Mouse (Mus musculus): ENCODE results near the gene Tor3a. TPM values are rescaled to one million over a fixed set of nuclear protein-coding genes. Genes with fewer than 3 reads are reported as not detected.

Tor3a gene
- polyA plus RNA-seq, 1 experiment: 26.9 TPM

DNA sequence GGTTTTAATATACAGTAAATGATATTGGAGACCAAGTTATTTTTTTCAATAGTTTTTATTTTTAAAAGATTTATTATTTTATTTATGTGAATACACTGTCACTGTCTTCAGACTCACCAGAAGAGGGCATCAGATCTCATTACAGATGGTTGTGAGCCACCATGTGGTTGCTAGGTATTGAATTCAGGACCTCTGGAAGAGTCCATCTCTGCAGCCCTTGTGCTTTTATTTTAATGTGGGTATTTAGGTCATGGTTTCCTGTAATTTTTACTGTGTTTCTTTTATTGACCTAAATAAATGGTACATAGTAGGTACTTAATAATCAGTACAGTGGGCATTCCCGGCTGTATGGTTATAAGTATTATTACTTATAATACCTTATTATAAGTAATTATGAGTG lies 59.4 kb downstream of the Tor3a start:
- H3K4me3 ChIP-seq (ENCODE audit: low read depth, low read length): no peak overlapping the region
- H3K9me3 ChIP-seq (replicated peaks; ENCODE audit: control insufficient read depth, insufficient read depth, low read length, poor library complexity, severe bottlenecking): no peaks in the 10 kb centered on the region; the same call in 1 of the 2 replicates
- TF ChIP-seq EP300 (IDR thresholded peaks at IDR 0.05; ENCODE audit: insufficient read depth, low read depth, low read length) (no peak), POLR2A (IDR thresholded peaks at IDR 0.05; ENCODE audit: insufficient read depth, low read length) (no peak), CTCF (IDR thresholded peaks at IDR 0.05; ENCODE audit: low read depth, low read length) (no peak)
- no peaks in the 10 kb centered on the region for H3K36me3 ChIP-seq (ENCODE audit: control insufficient read depth, insufficient read depth, low read length, poor library complexity, severe bottlenecking)
- H3K27ac ChIP-seq (ENCODE audit: insufficient read depth, low read length): peak overlapping the region; percentile 85; the same call in 1 of the 2 replicates
- H3K4me1 ChIP-seq (ENCODE audit: control insufficient read depth, insufficient read depth, low read length): peaks cover 2% of the 10 kb centered on the region
- H3K27me3 ChIP-seq (ENCODE audit: control insufficient read depth, insufficient read depth, low read length, poor library complexity, severe bottlenecking): no peaks in the 10 kb centered on the region
- H3K9ac ChIP-seq (ENCODE audit: low read depth, poor library complexity, severe bottlenecking): no peak overlapping the region

GRCm38 (mm10) chr1:156613855-156614530 lies 60.2 kb downstream of the Tor3a start:
- TF ChIP-seq CTCF (IDR thresholded peaks at IDR 0.05; ENCODE audit: low read depth, low read length) (no peak), EP300 (IDR thresholded peaks at IDR 0.05; ENCODE audit: insufficient read depth, low read depth, low read length) (peak; percentile 81), POLR2A (IDR thresholded peaks at IDR 0.05; ENCODE audit: insufficient read depth, low read length) (no peak)
- no peak overlapping the region for H3K9ac ChIP-seq (ENCODE audit: low read depth, poor library complexity, severe bottlenecking)
- H3K27ac ChIP-seq (ENCODE audit: insufficient read depth, low read length): peak overlapping the region; percentile 34
- no peaks in the 10 kb centered on the region for H3K27me3 ChIP-seq (ENCODE audit: control insufficient read depth, insufficient read depth, low read length, poor library complexity, severe bottlenecking)
- peaks cover 2% of the 10 kb centered on the region for H3K4me1 ChIP-seq (ENCODE audit: control insufficient read depth, insufficient read depth, low read length)
- no peaks in the 10 kb centered on the region for H3K36me3 ChIP-seq (ENCODE audit: control insufficient read depth, insufficient read depth, low read length, poor library complexity, severe bottlenecking)
- H3K4me3 ChIP-seq (ENCODE audit: low read depth, low read length): no peak overlapping the region
- H3K9me3 ChIP-seq (replicated peaks; ENCODE audit: control insufficient read depth, insufficient read depth, low read length, poor library complexity, severe bottlenecking): no peaks in the 10 kb centered on the region; the same call in 1 of the 2 replicates

GRCm38 (mm10) chr1:156610257-156610656 lies 63.9 kb downstream of the Tor3a start:
- Histone ChIP-seq H3K4me3 (ENCODE audit: low read depth, low read length) (no peak overlapping the region), H3K4me1 (ENCODE audit: control insufficient read depth, insufficient read depth, low read length) (peaks cover 3% of the 10 kb centered on the region), H3K9me3 (replicated peaks; ENCODE audit: control insufficient read depth, insufficient read depth, low read length, poor library complexity, severe bottlenecking) (no peaks in the 10 kb centered on the region; the same call in 1 of the 2 replicates), H3K36me3 (ENCODE audit: control insufficient read depth, insufficient read depth, low read length, poor library complexity, severe bottlenecking) (no peaks in the 10 kb centered on the region), H3K27me3 (ENCODE audit: control insufficient read depth, insufficient read depth, low read length, poor library complexity, severe bottlenecking) (no peaks in the 10 kb centered on the region), H3K9ac (ENCODE audit: low read depth, poor library complexity, severe bottlenecking) (no peak overlapping the region), H3K27ac (ENCODE audit: insufficient read depth, low read length) (no peak overlapping the region)
- no peak for TF ChIP-seq EP300 (IDR thresholded peaks at IDR 0.05; ENCODE audit: insufficient read depth, low read depth, low read length)
- no peak for TF ChIP-seq CTCF (IDR thresholded peaks at IDR 0.05; ENCODE audit: low read depth, low read length)
- no peak for TF ChIP-seq POLR2A (IDR thresholded peaks at IDR 0.05; ENCODE audit: insufficient read depth, low read length)

- Histone ChIP-seq H3K27ac (ENCODE audit: insufficient read depth, low read length) (no peak overlapping the region), H3K4me3 (ENCODE audit: low read depth, low read length) (no peak overlapping the region), H3K9me3 (replicated peaks; ENCODE audit: control insufficient read depth, insufficient read depth, low read length, poor library complexity, severe bottlenecking) (no peaks in the 10 kb centered on the region; the same call in 1 of the 2 replicates), H3K36me3 (ENCODE audit: control insufficient read depth, insufficient read depth, low read length, poor library complexity, severe bottlenecking) (no peaks in the 10 kb centered on the region), H3K9ac (ENCODE audit: low read depth, poor library complexity, severe bottlenecking) (no peak overlapping the region), H3K27me3 (ENCODE audit: control insufficient read depth, insufficient read depth, low read length, poor library complexity, severe bottlenecking) (no peaks in the 10 kb centered on the region), H3K4me1 (ENCODE audit: control insufficient read depth, insufficient read depth, low read length) (peaks cover 5% of the 10 kb centered on the region)
- TF ChIP-seq POLR2A (IDR thresholded peaks at IDR 0.05; ENCODE audit: insufficient read depth, low read length) (no peak), EP300 (IDR thresholded peaks at IDR 0.05; ENCODE audit: insufficient read depth, low read depth, low read length) (no peak)
Observed at GRCm38 (mm10) chr1:156608496-156608895, 65.7 kb downstream of the Tor3a start.

DNA sequence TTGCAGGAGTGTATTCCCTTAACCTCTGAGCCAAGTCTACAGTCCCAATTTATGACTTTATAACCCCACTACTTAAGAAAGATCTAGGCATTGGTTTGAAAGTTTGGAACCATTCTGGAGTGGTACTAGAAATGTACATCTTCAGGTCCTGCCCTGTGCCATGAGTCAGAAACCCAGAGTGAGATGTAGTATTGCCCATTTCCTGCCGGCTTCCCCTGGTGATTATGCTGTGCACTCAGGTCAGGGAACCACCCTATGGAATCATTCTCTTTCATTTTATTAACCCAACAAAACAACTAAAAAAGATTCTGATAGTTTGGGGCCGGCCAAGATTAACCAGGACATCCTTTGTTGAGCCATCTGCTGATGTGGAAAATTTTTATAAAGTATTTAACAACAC lies 68.2 kb downstream of the Tor3a start:
- no peak overlapping the region for H3K9ac ChIP-seq (ENCODE audit: low read depth, poor library complexity, severe bottlenecking)
- H3K4me1 ChIP-seq (ENCODE audit: control insufficient read depth, insufficient read depth, low read length): peaks cover 5% of the 10 kb centered on the region
- H3K27me3 ChIP-seq (ENCODE audit: control insufficient read depth, insufficient read depth, low read length, poor library complexity, severe bottlenecking): no peaks in the 10 kb centered on the region
- no peak overlapping the region for H3K4me3 ChIP-seq (ENCODE audit: low read depth, low read length)
- no peaks in the 10 kb centered on the region for H3K9me3 ChIP-seq (replicated peaks; ENCODE audit: control insufficient read depth, insufficient read depth, low read length, poor library complexity, severe bottlenecking)
- H3K27ac ChIP-seq (ENCODE audit: insufficient read depth, low read length): no peak overlapping the region
- TF ChIP-seq EP300 (IDR thresholded peaks at IDR 0.05; ENCODE audit: insufficient read depth, low read depth, low read length) (no peak), CTCF (IDR thresholded peaks at IDR 0.05; ENCODE audit: low read depth, low read length) (no peak), POLR2A (IDR thresholded peaks at IDR 0.05; ENCODE audit: insufficient read depth, low read length) (no peak)
- H3K36me3 ChIP-seq (ENCODE audit: control insufficient read depth, insufficient read depth, low read length, poor library complexity, severe bottlenecking): no peaks in the 10 kb centered on the region

DNA sequence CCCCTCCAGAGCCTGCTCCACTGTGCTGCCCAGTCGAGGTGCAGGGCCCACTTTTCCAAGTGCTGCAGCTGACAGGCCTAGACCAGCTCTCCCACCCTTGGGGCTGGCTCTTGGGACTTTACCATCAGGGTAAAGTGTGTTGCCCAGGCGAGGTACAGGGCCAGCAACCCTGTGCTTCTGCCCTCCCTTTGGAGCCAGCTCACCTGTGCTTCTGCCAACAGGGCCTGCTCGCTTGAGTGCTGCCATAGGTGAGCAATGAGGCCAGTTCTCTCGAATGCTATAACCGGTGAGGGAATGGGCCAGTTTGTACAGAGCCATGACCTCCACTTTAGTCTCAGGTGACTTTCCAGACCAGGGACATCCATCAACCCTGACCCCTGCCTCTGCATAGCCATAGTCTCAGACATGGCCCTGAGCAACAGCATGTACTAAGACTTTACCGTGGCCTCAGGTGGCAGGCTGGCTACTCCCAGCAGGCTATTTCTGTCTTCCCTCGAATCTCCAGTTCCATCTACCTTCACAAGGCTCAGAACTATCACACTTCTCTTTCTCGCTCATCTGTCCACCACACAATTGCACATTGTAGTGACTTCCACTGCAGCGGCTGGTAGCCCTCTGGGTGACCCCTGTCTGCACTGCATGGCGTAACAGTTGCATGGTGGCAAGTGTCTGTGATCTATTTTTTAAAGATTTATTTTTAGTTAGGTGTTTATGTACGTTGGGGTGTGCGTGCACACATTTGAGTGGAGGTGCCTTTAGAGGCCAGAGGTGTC lies 68.9 kb downstream of the Tor3a start:
- Histone ChIP-seq H3K27me3 (ENCODE audit: control insufficient read depth, insufficient read depth, low read length, poor library complexity, severe bottlenecking) (no peaks in the 10 kb centered on the region), H3K27ac (ENCODE audit: insufficient read depth, low read length) (no peak overlapping the region), H3K4me1 (ENCODE audit: control insufficient read depth, insufficient read depth, low read length) (peaks cover 5% of the 10 kb centered on the region), H3K4me3 (ENCODE audit: low read depth, low read length) (no peak overlapping the region), H3K9me3 (replicated peaks; ENCODE audit: control insufficient read depth, insufficient read depth, low read length, poor library complexity, severe bottlenecking) (no peaks in the 10 kb centered on the region), H3K36me3 (ENCODE audit: control insufficient read depth, insufficient read depth, low read length, poor library complexity, severe bottlenecking) (no peaks in the 10 kb centered on the region), H3K9ac (ENCODE audit: low read depth, poor library complexity, severe bottlenecking) (no peak overlapping the region)
- no peak for TF ChIP-seq EP300 (IDR thresholded peaks at IDR 0.05; ENCODE audit: insufficient read depth, low read depth, low read length)
- TF ChIP-seq CTCF (IDR thresholded peaks at IDR 0.05; ENCODE audit: low read depth, low read length): no peak

Other genes starting within 250 kb of the Tor3a start
- 137 and 140 TPM in 2 replicates for gene Soat1, start 200.0 kb downstream of the Tor3a start, polyA plus RNA-seq (2011; ENCODE audit: insufficient read depth, insufficient read length, low read depth, missing spikeins)
- gene Gm10031, start 150.3 kb downstream of the Tor3a start, polyA plus RNA-seq (2011; ENCODE audit: insufficient read depth, insufficient read length, low read depth, missing spikeins): 29.0 and 29.7 TPM in 2 replicates
- gene Abl2, start 115.6 kb downstream of the Tor3a start, polyA plus RNA-seq (2011; ENCODE audit: insufficient read depth, insufficient read length, low read depth, missing spikeins): 49.7 and 53.0 TPM in 2 replicates
- gene Fam20b, start 44.7 kb upstream of the Tor3a start, polyA plus RNA-seq (2011; ENCODE audit: insufficient read depth, insufficient read length, low read depth, missing spikeins): 22.1 and 23.5 TPM in 2 replicates
- gene Angptl1, start 164.2 kb upstream of the Tor3a start, polyA plus RNA-seq (2011; ENCODE audit: insufficient read depth, insufficient read length, low read depth, missing spikeins): not detected in 2 replicates

All from ES-Bruce4 (cell line).